Mouse (Mus musculus) stomach, postnatal 0 days (tissue): ENCODE measurements around the gene Car11. TPM values are rescaled to one million over a fixed set of nuclear protein-coding genes. Genes with fewer than 3 reads are reported as not detected.

ENCODE experiments used
- ATAC-seq: fragments of 200-750 bp; cut with Nextera tagmentation; 2 replicates; pipeline ENCODE4 v1.8.0; 2017; ENCODE audit not compliant: low FRiP score, low TSS enrichment
- DNase-seq: peaks from one replicate; pipeline ENCODE4 v3.0.0-alpha.2; 2016; ENCODE audit warnings: low spot score
- H3K27ac ChIP-seq: fragments of 300-500 bp; sonication (generic); replicated peaks from 2 replicates; pipeline ENCODE4 v1.5.1; 2014; ENCODE audit warnings: mild to moderate bottlenecking, control low read depth
- H3K27me3 ChIP-seq: fragments of 300-500 bp; sonication (generic); 2 replicates; pipeline ENCODE4 v1.6.1; 2014; ENCODE audit warnings: low read length; ENCODE audit not compliant: control insufficient read depth, insufficient read depth
- H3K36me3 ChIP-seq: fragments of 300-500 bp; sonication (generic); 2 replicates; pipeline ENCODE4 v1.6.1; 2014; ENCODE audit warnings: low read length, mixed read lengths; ENCODE audit not compliant: control insufficient read depth, insufficient read depth
- H3K4me1 ChIP-seq: fragments of 300-500 bp; sonication (generic); replicated peaks from 2 replicates; pipeline ENCODE4 v1.6.1; 2014; ENCODE audit warnings: antibody characterized with exemption; ENCODE audit not compliant: control insufficient read depth, insufficient read depth
- H3K4me2 ChIP-seq: fragments of 300-500 bp; sonication (generic); replicated peaks from 2 replicates; pipeline ENCODE4 v1.6.1; 2014; ENCODE audit warnings: low read depth, mild to moderate bottlenecking, control low read depth, moderate library complexity
- H3K4me3 ChIP-seq: fragments of 300-500 bp; sonication (generic); 2 replicates; pipeline ENCODE4 v1.5.1; 2014; ENCODE audit warnings: low read depth, low read length, control low read depth
- H3K9ac ChIP-seq: fragments of 300-500 bp; sonication (generic); 2 replicates; pipeline ENCODE4 v1.6.1; 2014; ENCODE audit warnings: mild to moderate bottlenecking, low read length, control low read depth, mixed read lengths
- H3K9me3 ChIP-seq: fragments of 300-500 bp; sonication (generic); 2 replicates; pipeline ENCODE4 v1.6.1; 2016; ENCODE audit warnings: low read length; ENCODE audit not compliant: control insufficient read depth
- CTCF ChIP-seq: IDR thresholded peaks from 2 replicates; pipeline ENCODE4 v1.5.1; 2016; ENCODE audit warnings: antibody characterized with exemption, low read depth, mild to moderate bottlenecking, moderate library complexity
- EP300 ChIP-seq: optimal IDR thresholded peaks from 2 replicates; pipeline ENCODE3; 2016; ENCODE audit warnings: antibody characterized with exemption
- WGBS: fragments of 180-500 bp; shearing (Covaris S2); extraction: QIAGEN DNeasy Blood & Tissue Kit; methylation state at CpG from one replicate; pipeline ENCODE4 v1.1.7; 2014; 5-methylcytosine and 5-hydroxymethylcytosine counted together
- polyA plus RNA-seq: library from polyadenylated mRNA; unstranded; fragments of >200 nt; fragmentation: Nextera tagmentation; extraction: Ambion mirVana; gene quantifications from 2 replicates; pipeline ENCODE4 v1.2.1, GENCODE M21; 2015

Car11 gene
- polyA plus RNA-seq, 1 experiment from 2014 or later = 2.7 TPM

GRCm38 (mm10) chr7:45716952-45717917 lies 17.6 kb downstream of the Car11 start:
- Histone ChIP-seq H3K9ac (peak overlapping the region; percentile 89), H3K27me3 (no peaks in the 10 kb centered on the region), H3K27ac (peak overlapping the region; percentile 95), H3K9me3 (no peaks in the 10 kb centered on the region), H3K4me2 (peak overlapping the region; percentile 91), H3K36me3 (peaks cover 17% of the 10 kb centered on the region; the same call in 1 of the 2 replicates), H3K4me1 (peaks cover 13% of the 10 kb centered on the region; the same call in 1 of the 2 replicates), H3K4me3 (peak overlapping the region; percentile 79)
- peak; percentile 36 for TF ChIP-seq EP300
- TF ChIP-seq CTCF = no peak
- ATAC-seq (no peak), DNase-seq (peak; percentile 22)
- WGBS = 6% methylated on average over 31 of the region's 31 CpGs

GRCm38 (mm10) chr7:45717918-45718297 lies 18.3 kb downstream of the Car11 start, which contains the start of gene Sphk2:
Sphk2 (minus strand) TSS chr7:45718002.
- peak; percentile 98 for DNase-seq
- H3K9me3 ChIP-seq = no peaks in the 10 kb centered on the region
- peak; percentile 45 for ATAC-seq
- H3K4me2 ChIP-seq = peak within 1 kb of the TSS; percentile 91
- H3K9ac ChIP-seq = peak within 1 kb of the TSS; percentile 89
- WGBS = under 1% methylated on average over 41 of the region's 41 CpGs
- peak within 1 kb of the TSS; percentile 79 for H3K4me3 ChIP-seq
- no peaks in the 10 kb centered on the region for H3K27me3 ChIP-seq
- peak within 1 kb of the TSS; percentile 95 for H3K27ac ChIP-seq
- peaks cover 13% of the 10 kb centered on the region; the same call in 1 of the 2 replicates for H3K4me1 ChIP-seq
- peaks cover 17% of the 10 kb centered on the region; the same call in 1 of the 2 replicates for H3K36me3 ChIP-seq
- peak; percentile 28; the same call in 1 of the 2 replicates for TF ChIP-seq CTCF
- TF ChIP-seq EP300 = peak; percentile 67

GRCm38 (mm10) chr7:45718331-45718730 lies 18.7 kb downstream of the Car11 start:
- DNase-seq = no peak
- Histone ChIP-seq H3K9ac (peak overlapping the region; percentile 89), H3K9me3 (no peaks in the 10 kb centered on the region), H3K4me3 (peak overlapping the region; percentile 79), H3K4me1 (peaks cover 13% of the 10 kb centered on the region; the same call in 1 of the 2 replicates), H3K27me3 (no peaks in the 10 kb centered on the region), H3K4me2 (peak overlapping the region; percentile 86), H3K27ac (peak overlapping the region; percentile 95), H3K36me3 (peaks cover 16% of the 10 kb centered on the region)
- ATAC-seq = no peak
- under 1% methylated on average over 20 of the region's 20 CpGs for WGBS
- no peak for TF ChIP-seq EP300
- no peak for TF ChIP-seq CTCF

- peak overlapping the region; percentile 95; the same call in 1 of the 2 replicates for H3K27ac ChIP-seq
Observed at GRCm38 (mm10) chr7:45719180-45719579, 19.5 kb downstream of the Car11 start.

GRCm38 (mm10) chr7:45719738-45720412 lies 20.2 kb downstream of the Car11 start:
- Histone ChIP-seq H3K27ac (peak overlapping the region; percentile 24; the same call in 1 of the 2 replicates), H3K4me3 (0 out of 2 replicates have a peak overlapping the region, but pooled peaks have one; percentile 79), H3K4me1 (peaks cover 13% of the 10 kb centered on the region; the same call in 1 of the 2 replicates), H3K9me3 (no peaks in the 10 kb centered on the region), H3K27me3 (no peaks in the 10 kb centered on the region), H3K36me3 (peaks cover 22% of the 10 kb centered on the region), H3K9ac (no peak overlapping the region), H3K4me2 (peak overlapping the region; percentile 86)
- TF ChIP-seq EP300 = no peak
- TF ChIP-seq CTCF = no peak
- 84% methylated on average over 15 of the region's 16 CpGs for WGBS
- DNase-seq (no peak), ATAC-seq (no peak)

More at GRCm38 (mm10) chr7:45719180-45719579, 19.5 kb downstream of the Car11 start:
- Histone ChIP-seq H3K4me3 (peak overlapping the region; percentile 79), H3K36me3 (peaks cover 19% of the 10 kb centered on the region), H3K9ac (peak overlapping the region; percentile 89), H3K27me3 (no peaks in the 10 kb centered on the region), H3K9me3 (no peaks in the 10 kb centered on the region), H3K4me2 (peak overlapping the region; percentile 86), H3K4me1 (peaks cover 13% of the 10 kb centered on the region; the same call in 1 of the 2 replicates)
- TF ChIP-seq CTCF (no peak), EP300 (no peak)
- WGBS = 68% methylated on average over 10 of the region's 10 CpGs
- DNase-seq (peak; percentile 16), ATAC-seq (no peak)
